Mouse (Mus musculus): Measurements from ENCODE around the gene Adgrg1. TPM values are rescaled to one million over a fixed set of nuclear protein-coding genes. Genes with fewer than 3 reads are reported as not detected.

The Adgrg1 gene
- total RNA-seq (2014; fragmentation: Nextera tagmentation) (115 and 208 TPM in 2 replicates), total RNA-seq (2017) (50.3 and 50.9 TPM in 2 replicates)

DNA sequence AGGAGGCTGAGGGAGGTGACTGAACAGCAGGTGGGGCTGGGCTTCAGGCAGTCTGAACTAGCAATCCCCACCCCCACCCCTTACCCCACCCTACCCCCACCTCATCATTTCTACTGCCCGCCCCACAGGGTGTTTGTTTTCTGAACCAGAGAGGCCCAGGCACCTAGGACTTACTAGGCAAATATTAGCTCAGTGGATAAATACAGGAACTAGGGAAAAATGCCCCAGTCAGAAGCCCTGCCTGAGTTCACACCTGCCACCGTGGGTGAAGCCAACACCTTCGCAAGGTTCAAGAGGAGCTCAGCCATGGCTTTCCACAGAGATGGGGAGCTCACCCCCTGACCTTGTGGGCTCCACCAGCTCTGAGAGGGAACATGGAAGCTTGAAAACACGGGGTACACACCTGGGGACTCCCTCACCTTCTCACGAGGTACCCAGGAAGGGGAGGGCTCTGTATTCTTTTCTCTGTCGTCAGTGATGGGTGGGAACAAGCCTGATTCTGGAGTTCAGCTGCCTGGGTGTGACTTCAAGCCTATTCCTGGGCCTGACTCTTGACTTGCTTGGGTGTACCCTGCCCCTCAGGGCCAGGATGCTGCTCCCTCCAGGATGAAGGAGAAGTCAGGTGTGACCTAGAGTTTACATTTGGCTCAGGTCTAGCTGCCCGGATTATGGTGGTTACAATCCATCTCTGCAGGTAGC lies at the start of gene Adgrg1:
Gene Adgrg1 (plus strand): TSS at position 285 of the 699 bp plus-strand sequence.
- ATAC-seq (replicated peaks; ENCODE audit: poor library complexity, severe bottlenecking): no peak

DNA sequence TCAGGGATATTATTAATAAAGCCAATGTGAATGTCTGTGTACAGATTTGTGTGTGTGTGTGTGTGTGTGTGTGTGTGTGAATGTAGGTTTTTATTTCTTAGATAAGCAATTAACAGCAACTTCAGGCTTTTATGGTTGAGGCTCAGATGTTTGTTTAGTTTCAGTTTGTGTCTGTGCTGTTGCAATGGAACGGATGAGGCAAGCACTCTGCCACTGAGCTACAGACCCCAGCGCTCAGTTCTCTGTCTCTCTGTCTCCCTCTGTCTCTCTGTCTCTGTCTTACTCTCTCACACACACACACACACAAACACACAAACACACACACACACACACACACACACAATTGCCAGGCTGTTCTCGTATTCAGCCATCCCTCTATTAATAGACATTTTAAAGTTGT lies 46.3 kb upstream of the Adgrg1 start:
- ATAC-seq (replicated peaks; ENCODE audit: poor library complexity, severe bottlenecking): peak; percentile 64; the same call in 1 of the 2 replicates

DNA sequence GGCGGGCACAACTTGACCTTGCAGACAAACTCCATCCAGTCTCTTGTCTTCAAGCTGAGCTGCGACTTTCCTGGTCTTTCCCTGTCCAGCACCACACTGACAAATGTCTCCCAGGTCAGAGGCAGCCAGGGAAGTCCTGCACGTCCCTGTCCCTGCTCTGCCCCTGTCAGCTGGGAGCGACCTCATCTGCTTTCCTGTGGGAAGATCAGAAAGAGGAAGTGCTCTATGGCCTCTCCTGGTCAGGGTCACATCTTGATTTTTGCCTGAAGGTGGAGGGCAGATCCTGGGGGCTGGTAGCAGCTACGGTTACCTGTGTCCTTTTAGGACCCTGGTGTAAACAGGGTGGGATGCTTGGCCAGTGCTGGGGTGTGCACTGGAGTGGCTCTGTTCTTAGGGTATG lies 40.6 kb upstream of the Adgrg1 start:
- peak; percentile 60 for ATAC-seq (replicated peaks; ENCODE audit: poor library complexity, severe bottlenecking)

DNA sequence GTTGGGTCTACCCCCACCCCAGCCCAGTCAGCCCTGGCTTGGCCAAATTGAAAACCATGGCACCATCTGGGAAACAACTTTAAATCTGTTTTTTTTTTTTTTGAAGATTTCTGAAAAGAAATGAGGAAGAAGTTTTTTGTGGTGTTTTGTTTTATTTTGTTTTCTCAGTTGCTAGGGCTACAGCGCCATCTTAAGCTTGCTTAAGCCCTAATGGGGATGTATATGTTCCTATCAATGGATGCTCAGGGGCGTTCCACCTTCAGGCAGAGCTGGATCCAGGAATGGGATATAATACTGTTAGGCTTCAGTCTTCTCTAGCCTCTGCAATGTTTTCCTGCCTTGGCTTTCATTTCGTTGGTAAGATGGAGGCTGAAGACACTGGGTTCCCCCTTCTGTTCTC lies 39.4 kb upstream of the Adgrg1 start:
- ATAC-seq (replicated peaks; ENCODE audit: poor library complexity, severe bottlenecking): peak; percentile 57

DNA sequence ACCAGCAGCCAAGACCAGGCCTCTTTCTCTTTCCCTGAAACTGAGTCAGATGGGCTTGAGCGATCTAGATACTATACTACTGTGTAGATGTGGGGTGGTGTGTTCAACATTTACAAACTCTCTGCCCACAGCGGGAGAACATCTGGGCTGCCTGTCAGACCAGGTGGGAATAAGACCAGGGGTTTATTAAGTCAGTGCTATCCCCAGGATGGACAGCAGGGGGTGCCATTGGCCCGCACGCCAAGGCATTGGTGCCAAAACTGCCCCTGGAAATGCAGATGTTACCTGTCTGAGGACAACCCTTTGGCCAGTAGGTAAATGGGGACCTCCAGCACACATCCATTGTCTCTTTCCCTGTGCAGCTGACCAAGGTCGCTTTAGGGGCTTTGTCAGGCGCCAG lies 32.0 kb upstream of the Adgrg1 start:
- ATAC-seq (replicated peaks; ENCODE audit: poor library complexity, severe bottlenecking): peak; percentile 81

DNA sequence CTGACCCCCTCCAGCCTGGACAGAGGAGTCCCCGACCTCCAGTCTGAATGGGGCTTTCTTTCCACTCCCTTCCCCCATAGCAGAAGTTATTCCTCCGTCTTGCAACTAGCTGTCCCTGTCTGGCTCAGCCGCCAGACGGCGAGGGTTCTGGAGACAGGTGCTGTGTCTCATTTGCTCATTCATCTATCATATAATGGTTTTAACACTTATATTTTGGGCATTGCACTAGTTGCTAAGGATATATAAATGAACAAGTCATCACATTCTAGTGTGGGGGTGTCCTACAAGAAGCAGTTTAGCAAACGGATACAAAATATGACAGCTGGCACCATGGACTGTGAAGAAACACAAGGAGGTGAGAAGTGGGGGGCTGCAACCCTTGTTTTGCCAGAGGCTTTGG lies 29.4 kb upstream of the Adgrg1 start:
- no peak for ATAC-seq (replicated peaks; ENCODE audit: poor library complexity, severe bottlenecking)

DNA sequence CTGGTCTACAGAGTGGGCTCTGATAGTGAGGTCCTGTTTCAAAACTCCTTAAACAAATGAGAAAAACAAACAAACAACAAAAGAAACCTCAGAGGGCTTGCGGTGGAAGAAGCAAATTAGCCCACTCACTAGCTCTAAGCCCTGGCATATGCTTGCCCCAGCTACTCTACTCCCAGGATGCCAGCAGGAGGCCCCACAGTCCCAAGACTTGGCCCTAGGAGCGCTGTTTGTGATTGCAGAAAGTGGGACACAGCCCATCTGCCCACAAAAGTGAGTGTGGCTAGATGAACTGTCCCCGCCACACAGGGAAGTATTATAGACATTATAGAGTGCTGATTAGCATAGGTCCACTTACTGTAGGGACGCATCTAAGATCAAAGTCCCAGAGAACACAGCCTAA lies 26.1 kb upstream of the Adgrg1 start:
- no peak for ATAC-seq (replicated peaks; ENCODE audit: poor library complexity, severe bottlenecking)

DNA sequence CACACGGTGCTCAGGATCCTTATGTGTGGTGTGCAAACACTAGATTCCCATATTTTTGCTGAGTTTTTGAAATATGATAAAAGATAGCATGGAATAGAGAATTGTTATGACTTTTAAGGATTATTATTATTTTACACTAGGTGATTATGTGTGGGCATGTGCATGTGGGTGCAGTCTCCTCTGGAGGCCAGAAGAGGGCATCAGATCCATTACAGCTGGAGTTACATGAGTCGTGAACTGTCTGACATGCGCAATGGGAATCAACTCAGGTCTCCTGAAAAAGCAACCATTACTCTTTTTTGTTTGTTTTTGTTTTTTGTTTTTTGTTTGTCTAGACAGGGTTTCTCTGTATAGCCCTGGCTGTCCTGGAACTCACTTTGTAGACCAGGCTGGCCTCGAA lies 25.5 kb upstream of the Adgrg1 start:
- no peak for ATAC-seq (replicated peaks; ENCODE audit: poor library complexity, severe bottlenecking)

DNA sequence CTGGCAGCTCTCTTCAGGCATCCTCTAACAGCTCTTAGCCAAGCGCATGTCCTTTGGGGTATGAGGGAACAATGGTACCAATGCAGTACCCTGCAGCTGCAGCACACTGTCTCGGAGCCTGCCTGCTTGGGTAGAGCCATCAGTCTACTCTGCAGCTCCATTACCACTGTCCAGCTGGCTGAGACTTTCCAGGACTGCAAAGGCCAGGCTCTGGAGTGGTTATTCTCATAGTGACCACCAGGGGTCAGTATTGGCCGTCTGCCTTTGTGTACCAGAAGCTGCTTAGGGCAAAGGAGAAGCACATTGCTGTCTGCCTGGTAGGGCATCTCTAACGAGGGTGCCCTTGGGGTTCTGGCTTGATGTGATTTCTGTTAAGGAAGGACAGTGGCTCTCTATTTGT lies 24.5 kb upstream of the Adgrg1 start:
- peak; percentile 50 for ATAC-seq (replicated peaks; ENCODE audit: poor library complexity, severe bottlenecking)

DNA sequence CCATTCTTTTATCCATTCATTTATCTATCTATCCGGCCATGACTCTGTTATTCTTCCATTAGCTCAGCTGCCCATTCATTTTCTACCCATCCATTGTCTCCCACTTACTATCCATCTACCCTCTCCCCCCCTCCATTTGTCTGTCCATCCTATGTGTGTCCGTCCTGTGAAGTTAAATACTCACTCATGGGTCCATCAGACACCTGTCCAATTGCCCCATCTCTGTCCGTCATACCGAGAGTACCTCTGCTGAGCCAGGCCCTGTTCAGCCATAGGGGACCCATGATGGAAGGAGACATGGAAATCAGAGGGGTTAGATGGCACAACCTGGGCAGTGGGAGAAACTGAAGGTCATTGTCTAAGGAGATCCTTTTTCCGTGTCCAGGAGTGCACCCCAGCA lies 24.1 kb upstream of the Adgrg1 start:
- ATAC-seq (replicated peaks; ENCODE audit: poor library complexity, severe bottlenecking): no peak

DNA sequence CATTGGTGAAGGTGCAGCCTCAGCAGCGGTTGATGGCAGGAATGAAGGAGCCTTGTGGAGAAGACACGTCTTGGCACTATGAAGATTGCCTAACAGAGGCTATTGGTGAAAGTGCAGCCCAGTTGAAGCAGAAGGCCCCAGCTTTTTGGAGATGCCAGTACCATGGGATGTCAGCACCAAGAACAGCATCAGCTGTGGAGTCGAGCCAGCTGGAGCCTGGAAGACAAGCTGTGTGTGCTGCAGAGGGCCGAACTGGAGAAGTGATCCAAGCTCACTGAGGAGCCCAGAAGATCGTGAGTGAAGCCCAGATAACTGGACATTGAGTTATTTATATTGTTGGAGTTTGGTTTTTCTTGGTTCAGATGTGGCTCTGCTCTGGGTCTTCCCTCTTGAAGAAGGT lies 22.5 kb upstream of the Adgrg1 start:
- ATAC-seq (replicated peaks; ENCODE audit: poor library complexity, severe bottlenecking): no peak

DNA sequence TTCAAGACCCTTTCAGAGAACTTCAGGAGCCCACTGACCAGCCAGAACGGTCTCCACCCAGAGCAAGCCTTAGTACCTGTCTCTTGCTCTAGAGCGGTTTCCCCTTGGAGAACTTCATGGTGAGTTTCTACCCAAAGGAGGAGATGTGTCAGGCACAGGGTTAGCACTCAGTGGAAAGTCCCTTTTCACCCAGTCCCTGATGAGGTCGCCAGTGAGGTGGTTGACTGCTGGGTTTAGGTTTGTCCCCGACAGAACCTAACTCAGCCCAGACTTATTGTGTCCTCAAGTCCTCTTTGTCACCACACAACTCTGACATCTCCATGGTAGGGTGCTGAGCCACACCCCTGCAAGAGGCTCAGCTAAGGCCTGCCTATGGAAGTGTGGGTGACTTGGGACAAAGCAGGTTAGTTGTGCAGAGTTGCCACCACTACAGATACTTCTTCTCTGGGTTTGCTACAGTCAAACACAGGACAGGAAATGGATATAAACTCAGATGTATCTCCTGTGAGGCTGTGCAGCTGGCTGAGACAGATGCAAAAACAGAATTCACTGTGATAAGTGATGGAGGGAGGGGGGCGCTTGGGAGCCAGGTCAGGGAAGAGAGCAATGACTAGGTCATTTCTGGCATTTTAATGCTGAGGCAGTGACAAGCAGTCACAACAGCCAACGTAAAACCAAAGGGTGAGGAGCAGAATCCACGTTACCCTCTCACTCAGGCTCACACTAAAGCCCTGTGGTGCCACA lies 20.8 kb upstream of the Adgrg1 start:
- ATAC-seq (replicated peaks; ENCODE audit: poor library complexity, severe bottlenecking): no peak

DNA sequence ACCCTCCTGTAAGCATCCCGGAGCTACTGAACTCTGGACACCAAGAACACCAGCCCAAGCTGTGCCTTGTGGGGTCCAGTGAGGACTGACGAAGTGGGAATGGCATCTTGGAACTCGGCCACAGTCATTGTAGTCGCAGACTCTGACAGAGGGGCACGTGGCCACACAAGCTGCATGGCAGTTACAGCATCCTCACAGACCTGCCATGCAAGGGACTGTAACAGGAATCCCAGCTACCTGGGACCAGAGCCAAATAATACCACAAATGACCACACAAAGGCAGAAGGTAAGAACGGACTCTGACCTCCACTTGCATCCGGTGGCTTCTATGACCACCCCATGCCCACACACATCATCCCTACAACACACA lies 20.2 kb upstream of the Adgrg1 start:
- peak; percentile 41 for ATAC-seq (replicated peaks; ENCODE audit: poor library complexity, severe bottlenecking)

DNA sequence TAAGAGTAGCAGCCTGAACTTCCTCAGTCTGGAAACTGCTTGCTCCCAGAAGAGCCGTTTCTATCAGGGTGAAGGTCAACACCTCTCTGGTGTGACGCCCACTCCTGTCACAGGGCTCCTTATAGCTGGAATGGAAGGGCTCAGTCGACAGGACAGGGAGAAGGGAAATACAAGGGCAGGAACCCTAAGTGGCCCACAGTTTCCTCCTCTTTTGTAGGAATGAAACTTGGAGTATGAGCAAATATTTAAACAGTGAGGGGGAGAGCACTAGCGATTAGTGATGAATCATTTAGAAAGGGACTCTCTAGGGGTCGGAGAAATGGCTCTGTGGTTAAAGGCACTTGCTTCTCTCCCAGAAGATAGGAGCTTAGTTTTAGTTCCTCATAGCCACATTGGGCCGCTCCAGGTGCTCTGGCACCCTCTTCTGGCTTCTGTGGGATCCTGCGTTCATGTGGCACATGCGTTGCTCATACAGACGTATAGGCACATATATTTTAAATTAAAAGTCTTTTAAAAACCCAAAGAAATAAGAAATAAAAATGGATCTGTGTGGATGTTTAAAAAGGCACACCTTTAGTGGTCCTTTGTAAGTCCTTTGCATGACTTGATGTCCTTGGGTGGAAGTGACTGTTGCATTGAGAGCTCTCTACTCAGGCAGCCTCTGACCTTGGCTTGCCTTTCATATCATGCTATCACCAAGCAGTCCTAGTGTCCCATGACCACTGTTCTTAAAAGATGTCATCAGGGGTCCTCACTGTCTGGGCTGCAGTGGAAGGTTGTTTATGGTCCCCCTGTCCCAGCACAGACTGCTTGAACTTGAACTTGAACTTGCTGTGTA lies 19.4 kb upstream of the Adgrg1 start:
- peak; percentile 84 for ATAC-seq (replicated peaks; ENCODE audit: poor library complexity, severe bottlenecking)

DNA sequence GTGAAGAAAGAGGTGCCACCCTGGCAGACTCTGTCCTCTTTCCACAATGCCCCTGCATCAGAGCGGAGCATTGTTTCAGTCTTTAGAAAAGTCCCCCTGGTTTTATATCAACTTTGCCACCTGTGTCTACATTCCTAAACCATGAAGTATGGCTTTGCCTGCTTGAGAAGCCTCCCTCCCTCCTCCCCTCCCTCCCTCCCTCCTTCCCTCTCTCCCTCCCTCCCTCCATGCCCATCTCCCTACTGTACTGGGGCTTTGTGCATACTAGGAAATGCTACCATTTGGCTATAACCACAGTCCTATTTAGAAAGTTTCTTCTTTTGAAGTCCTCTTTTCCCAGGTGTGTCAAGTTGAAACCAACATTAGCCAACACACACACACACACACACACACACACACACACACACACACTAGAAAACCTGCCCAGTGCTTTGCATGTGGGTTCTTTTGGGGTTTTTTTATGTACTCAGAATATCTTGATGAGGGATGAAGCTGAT lies 18.4 kb upstream of the Adgrg1 start:
- no peak for ATAC-seq (replicated peaks; ENCODE audit: poor library complexity, severe bottlenecking)

DNA sequence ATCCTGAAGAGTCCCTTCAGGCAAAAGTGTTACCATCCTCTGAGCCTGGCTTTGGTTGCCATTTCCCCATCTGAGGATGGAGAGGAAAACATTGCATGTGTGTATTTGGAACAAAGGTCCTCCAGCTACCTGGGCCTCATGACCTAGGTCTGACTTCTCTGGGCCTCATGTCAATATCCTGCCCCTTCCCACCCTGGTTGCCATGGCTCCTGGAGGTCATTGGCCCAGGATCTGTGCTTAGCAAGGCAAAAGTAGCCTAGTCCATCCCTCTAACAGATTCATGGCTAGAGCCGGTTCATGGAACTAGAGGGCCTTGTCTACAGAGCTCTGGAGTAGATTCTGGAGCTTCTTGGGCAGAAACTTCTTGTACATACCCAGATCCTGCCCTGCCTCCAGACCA lies 12.3 kb upstream of the Adgrg1 start:
- ATAC-seq (replicated peaks; ENCODE audit: poor library complexity, severe bottlenecking): no peak

DNA sequence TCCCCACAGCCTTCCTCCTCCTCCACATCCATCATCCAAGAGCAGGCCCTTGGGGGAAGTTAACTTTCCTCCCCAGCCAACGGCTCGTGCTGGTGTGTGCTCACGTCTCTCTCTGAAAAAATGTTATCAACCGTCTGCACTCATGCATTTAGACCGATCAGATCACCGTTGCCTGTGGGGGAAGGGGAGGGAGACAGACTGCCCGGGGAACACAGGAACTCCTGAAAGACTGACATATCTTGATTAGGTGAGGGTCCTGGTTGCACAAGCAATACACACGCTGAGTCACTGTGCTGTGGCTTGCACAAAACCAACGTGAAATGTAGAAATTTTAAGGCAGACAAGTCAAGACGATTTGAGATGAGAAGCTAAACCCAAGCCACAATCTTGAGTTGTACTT lies 9.7 kb upstream of the Adgrg1 start:
- peak; percentile 92 for ATAC-seq (replicated peaks; ENCODE audit: poor library complexity, severe bottlenecking)

DNA sequence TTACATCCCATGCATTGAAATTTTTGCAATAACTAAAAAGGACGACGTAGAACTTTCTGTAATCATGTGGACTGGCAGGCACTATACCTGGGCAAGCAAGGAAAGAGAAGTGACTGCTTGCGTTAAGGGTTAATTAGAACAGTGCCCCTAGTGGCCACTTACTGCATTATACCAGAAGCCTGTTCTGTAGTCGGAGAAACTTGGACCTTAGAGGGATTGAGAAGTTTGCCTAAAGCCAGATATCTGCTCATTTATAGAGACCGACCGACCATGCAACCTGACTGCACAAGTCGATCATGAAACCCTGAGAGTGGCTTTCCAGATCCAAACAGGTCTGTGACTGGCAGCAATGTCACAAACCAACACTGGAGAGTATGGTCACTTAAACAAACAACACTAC lies 8.0 kb upstream of the Adgrg1 start:
- peak; percentile 33; the same call in 1 of the 2 replicates for ATAC-seq (replicated peaks; ENCODE audit: poor library complexity, severe bottlenecking)

DNA sequence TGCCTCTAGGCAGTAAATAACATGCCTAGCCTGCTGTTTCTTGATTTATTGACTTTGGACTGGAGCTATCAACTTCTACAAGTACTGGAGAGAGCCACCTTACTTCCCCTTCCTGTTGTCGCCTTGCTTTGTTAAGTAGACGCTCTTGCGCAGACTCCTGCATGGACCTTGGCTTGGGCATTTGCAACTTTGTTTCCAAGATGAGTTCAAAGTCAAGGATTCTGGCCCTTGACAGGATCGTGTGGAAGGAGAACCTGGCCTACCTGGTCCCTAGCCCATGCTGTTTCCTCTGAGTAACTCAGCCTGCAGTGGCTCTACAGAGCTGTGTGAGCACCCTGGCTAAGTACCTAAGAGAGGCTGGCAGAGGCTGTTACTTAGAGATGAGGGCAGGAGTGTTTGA lies 7.5 kb upstream of the Adgrg1 start:
- ATAC-seq (replicated peaks; ENCODE audit: poor library complexity, severe bottlenecking): peak; percentile 47; the same call in 1 of the 2 replicates

DNA sequence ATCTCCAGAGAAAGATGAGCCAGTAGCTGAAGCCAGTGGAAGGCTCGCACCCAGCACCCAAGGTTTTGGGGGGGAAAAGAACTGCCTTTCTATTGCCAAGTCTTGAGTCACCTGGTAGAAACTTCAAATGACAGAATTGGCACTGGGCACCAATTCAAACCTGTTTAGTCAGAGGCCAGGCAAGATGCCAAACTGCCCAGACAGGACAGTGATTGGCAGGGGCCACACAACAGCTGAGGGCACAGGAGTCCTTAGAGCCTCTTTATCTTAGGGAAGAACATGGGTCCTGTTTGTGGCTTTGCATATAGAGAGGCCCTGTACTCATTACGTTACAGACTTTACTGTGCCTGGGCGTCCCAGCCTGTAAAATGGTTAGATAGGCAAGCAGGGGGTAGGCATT lies 7.0 kb upstream of the Adgrg1 start:
- ATAC-seq (replicated peaks; ENCODE audit: poor library complexity, severe bottlenecking): no peak

DNA sequence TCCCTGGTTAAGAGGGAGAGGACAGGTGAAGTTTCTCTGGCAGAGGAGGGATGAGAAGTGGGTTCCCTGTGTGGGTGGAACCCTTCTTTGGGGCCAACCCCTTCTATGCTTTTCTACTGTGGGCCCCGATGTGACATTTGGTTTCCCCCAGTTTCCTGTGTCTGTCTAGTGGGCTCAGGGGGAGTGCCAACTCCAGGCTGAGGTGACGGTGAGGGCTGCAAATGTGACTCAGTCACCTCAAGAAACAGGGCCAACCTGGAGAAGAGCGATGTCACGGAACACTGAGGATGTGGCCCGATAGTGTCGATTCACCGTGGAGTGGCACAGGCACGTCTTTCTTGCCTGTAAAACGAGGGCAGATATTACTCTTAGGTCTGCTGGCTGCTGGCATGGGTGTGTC lies 1.3 kb upstream of the Adgrg1 start:
- ATAC-seq (replicated peaks; ENCODE audit: poor library complexity, severe bottlenecking): 0 out of 2 replicates have a peak, but pooled peaks have one; percentile 8

Measured in granulocyte monocyte progenitor cell, adult 5-6 weeks (primary cell).